Mouse (Mus musculus) kidney, postnatal 0 days (tissue): ENCODE measurements around the gene Ddx31. TPM values are rescaled to one million over a fixed set of nuclear protein-coding genes. Genes with fewer than 3 reads are reported as not detected.

ENCODE experiments used
- ATAC-seq: fragments of 200-750 bp; cut with Nextera tagmentation; replicated peaks from 2 replicates; pipeline ENCODE4 v1.8.0; 2017; ENCODE audit warnings: low read depth, moderate number of reproducible peaks, moderate TSS enrichment, moderate library complexity; ENCODE audit not compliant: low FRiP score
- DNase-seq: peaks from one replicate; pipeline ENCODE4 v3.0.0-alpha.2; 2016; ENCODE audit warnings: low spot score
- H3K27ac ChIP-seq: fragments of 300-500 bp; sonication (generic); 2 replicates; pipeline ENCODE4 v1.5.1; 2014; ENCODE audit warnings: mild to moderate bottlenecking
- H3K27me3 ChIP-seq: fragments of 300-500 bp; sonication (generic); 2 replicates; pipeline ENCODE4 v1.6.1; 2014; ENCODE audit warnings: low read length, mixed read lengths; ENCODE audit not compliant: insufficient read depth
- H3K36me3 ChIP-seq: fragments of 300-500 bp; sonication (generic); 2 replicates; pipeline ENCODE4 v1.6.1; 2014; ENCODE audit warnings: low read length, mixed read lengths; ENCODE audit not compliant: insufficient read depth
- H3K4me1 ChIP-seq: fragments of 300-500 bp; sonication (generic); replicated peaks from 2 replicates; pipeline ENCODE4 v1.6.1; 2014; ENCODE audit warnings: antibody characterized with exemption, low read length, mixed read lengths; ENCODE audit not compliant: insufficient read depth
- H3K4me2 ChIP-seq: fragments of 300-500 bp; sonication (generic); 2 replicates; pipeline ENCODE4 v1.6.1; 2014; ENCODE audit warnings: mild to moderate bottlenecking, low read length, moderate library complexity, mixed read lengths
- H3K4me3 ChIP-seq: fragments of 300-500 bp; sonication (generic); replicated peaks from 2 replicates; pipeline ENCODE4 v1.5.1; 2014; ENCODE audit warnings: low read depth, low read length
- H3K9ac ChIP-seq: fragments of 300-500 bp; sonication (generic); 2 replicates; pipeline ENCODE4 v1.6.1; 2014; ENCODE audit warnings: low read depth, low read length
- H3K9me3 ChIP-seq: fragments of 300-500 bp; sonication (generic); replicated peaks from 2 replicates; pipeline ENCODE4 v1.6.1; 2016; ENCODE audit warnings: low read length, inconsistent platforms, mixed read lengths
- CTCF ChIP-seq: IDR thresholded peaks from 2 replicates; pipeline ENCODE4 v1.5.1; 2016; ENCODE audit warnings: antibody characterized with exemption, low read depth, mild to moderate bottlenecking, moderate library complexity
- WGBS: fragments of 180-500 bp; shearing (Covaris S2); extraction: QIAGEN DNeasy Blood & Tissue Kit; methylation state at CpG from one replicate; pipeline ENCODE4 v1.1.7; 2014; 5-methylcytosine and 5-hydroxymethylcytosine counted together
- polyA plus RNA-seq: library from polyadenylated mRNA; unstranded; fragments of >200 nt; fragmentation: Nextera tagmentation; extraction: Ambion mirVana; gene quantifications from 2 replicates; pipeline ENCODE4 v1.2.1, GENCODE M21; 2015

Ddx31 gene
- 8.7 and 9.7 TPM in 2 replicates for polyA plus RNA-seq

DNA sequence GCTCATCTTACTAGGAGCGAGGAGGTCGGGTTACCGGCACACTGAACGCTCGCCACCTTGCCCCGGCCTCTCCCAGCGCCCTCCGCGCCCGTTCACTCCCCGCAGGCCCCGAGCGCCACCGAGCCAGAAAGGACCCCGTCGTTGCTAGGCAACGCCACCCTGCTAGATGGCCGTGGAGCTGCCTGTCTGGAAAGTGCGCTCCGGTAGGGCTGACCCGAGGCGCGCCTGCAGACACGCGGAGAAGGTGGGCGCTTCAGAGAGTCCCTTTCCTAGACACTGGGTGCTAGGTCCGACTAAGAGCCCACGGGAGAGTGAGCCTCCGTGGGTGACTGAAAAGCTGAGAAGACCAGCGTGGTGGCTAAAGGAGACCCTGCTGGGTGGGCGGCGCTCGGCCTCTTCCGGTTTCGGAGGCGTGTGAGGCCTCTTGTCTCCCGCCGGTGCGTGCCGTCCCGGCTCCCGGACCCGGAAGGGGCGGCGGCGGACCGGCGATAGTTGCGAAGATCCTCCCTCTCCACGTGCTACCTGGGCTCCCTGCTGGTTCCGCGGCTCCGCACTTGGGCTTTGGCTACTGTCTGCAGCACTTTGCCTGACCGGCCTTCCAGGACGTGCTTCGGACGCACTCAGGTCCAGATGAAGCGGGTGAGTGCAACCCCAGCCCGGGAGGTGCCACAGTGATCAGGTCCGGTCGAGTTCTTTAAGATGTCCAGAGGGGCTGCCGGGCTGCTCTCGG lies at the start of gene Ddx31, which contains the start of gene Gtf3c4:
Gene Ddx31 (plus strand): TSS at position 185 of the 730 bp plus-strand sequence.
Gene Gtf3c4 (minus strand): TSS at position 139 of the 730 bp plus-strand sequence.
- H3K4me2 ChIP-seq, result peak within 1 kb of the TSS; percentile 70
- peak within 1 kb of the TSS; percentile 81 for H3K9ac ChIP-seq
- under 1% methylated on average over 63 of the region's 63 CpGs for WGBS
- peak within 1 kb of the TSS; percentile 68 for H3K4me3 ChIP-seq
- H3K27ac ChIP-seq, result peak within 1 kb of the TSS; percentile 90
- no peaks in the 10 kb centered on the region for H3K27me3 ChIP-seq
- H3K36me3 ChIP-seq, result peaks cover 3% of the 10 kb centered on the region; the same call in 1 of the 2 replicates
- ATAC-seq, result peak; percentile 97
- no peak for TF ChIP-seq CTCF
- peak; percentile 96 for DNase-seq
- no peaks in the 10 kb centered on the region for H3K9me3 ChIP-seq
- H3K4me1 ChIP-seq, result peaks cover 15% of the 10 kb centered on the region; the same call in 1 of the 2 replicates

DNA sequence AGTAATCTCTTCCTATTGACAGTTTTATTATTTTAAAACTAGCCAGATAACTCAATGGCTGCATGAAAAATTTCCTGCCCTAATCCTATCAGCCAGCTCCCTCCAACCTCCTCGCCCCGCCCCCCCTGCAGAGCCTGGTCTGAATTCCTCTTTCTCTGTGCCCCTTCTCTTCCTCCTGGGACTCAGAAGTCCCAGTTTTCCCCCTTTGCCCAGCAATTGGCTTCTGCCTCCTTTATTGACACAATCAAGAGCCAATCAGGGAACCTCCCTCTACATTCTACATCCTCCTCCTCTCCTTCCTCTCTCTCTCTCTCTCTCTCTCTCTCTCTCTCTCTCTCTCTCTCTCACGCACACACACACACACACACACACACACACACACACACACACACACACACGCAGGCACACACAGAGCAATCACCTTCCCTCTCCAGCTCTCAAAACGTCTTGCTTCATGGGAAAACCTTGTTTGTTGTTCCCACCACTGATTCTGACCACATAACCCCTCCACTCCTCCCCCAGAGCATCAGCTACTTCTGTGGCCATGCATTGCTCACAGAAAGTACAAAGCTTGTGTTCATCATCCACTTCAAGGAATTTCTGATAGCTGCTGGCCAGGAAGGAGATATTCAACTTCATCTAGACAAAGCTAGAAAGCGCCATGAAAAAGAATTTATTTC lies 47.1 kb upstream of the Ddx31 start:
- 27% methylated on average over 5 of the region's 6 CpGs for WGBS
- H3K4me3 ChIP-seq, result no peak overlapping the region
- no peaks in the 10 kb centered on the region for H3K27me3 ChIP-seq
- no peak for TF ChIP-seq CTCF
- DNase-seq (peak; percentile 92), ATAC-seq (peak; percentile 52; the same call in 1 of the 2 replicates)
- peak overlapping the region; percentile 2; the same call in 1 of the 2 replicates for H3K4me2 ChIP-seq
- H3K4me1 ChIP-seq, result no peaks in the 10 kb centered on the region; the same call in 1 of the 2 replicates
- no peaks in the 10 kb centered on the region for H3K36me3 ChIP-seq
- no peak overlapping the region for H3K27ac ChIP-seq
- no peak overlapping the region for H3K9ac ChIP-seq
- H3K9me3 ChIP-seq, result no peaks in the 10 kb centered on the region

DNA sequence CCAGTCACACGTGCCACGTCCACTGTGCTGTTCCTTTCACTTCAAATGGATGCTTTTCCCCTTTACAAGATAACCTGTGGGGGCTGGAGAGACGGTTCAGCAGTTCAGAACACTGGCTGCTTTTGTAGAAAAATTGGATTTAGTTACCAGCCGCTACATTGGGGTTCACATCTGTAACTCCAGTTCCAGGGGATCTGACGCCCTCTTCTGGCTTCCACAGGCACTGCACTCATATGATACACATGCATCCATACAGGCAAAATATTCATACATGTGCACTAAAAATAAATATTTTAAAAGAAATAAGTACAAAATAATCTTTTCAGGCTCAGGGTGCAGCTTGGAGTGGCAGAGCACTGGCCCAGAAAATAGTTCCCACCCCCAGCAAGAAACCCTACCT lies 45.6 kb upstream of the Ddx31 start:
- Histone ChIP-seq H3K4me2 (no peak overlapping the region), H3K27ac (no peak overlapping the region), H3K9me3 (no peaks in the 10 kb centered on the region), H3K9ac (no peak overlapping the region), H3K4me1 (no peaks in the 10 kb centered on the region; the same call in 1 of the 2 replicates), H3K27me3 (no peaks in the 10 kb centered on the region), H3K4me3 (no peak overlapping the region), H3K36me3 (no peaks in the 10 kb centered on the region)
- TF ChIP-seq CTCF, result peak; percentile 38
- no peak for ATAC-seq
- no peak for DNase-seq
- 72% methylated on average over 5 of the region's 5 CpGs for WGBS

DNA sequence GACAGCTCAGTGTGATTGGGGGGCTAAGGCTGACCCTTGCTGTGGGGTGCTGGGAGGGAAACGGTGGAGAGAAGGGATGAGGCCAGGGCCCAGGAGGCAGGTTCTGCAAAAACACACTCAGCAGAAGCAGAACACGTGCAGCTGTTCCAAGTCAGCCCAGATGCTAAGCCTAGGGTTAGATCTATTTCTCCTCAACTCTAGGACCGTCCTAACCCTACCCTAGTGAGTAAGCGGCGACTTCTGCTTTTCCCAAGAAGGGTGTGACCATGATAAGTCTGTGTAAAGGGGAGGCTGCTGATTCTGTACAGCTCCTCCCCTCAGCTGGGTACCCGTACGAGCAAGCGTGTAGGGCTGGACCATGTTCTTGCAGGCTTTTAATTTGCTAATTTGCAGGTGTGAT lies 43.9 kb upstream of the Ddx31 start:
- no peak overlapping the region for H3K27ac ChIP-seq
- no peaks in the 10 kb centered on the region for H3K36me3 ChIP-seq
- H3K27me3 ChIP-seq, result no peaks in the 10 kb centered on the region
- WGBS, result 70% methylated on average over 8 of the region's 8 CpGs
- no peak for TF ChIP-seq CTCF
- H3K4me1 ChIP-seq, result no peaks in the 10 kb centered on the region; the same call in 1 of the 2 replicates
- ATAC-seq, result no peak
- DNase-seq, result no peak
- no peak overlapping the region for H3K4me2 ChIP-seq
- no peaks in the 10 kb centered on the region for H3K9me3 ChIP-seq
- H3K9ac ChIP-seq, result no peak overlapping the region
- H3K4me3 ChIP-seq, result no peak overlapping the region

DNA sequence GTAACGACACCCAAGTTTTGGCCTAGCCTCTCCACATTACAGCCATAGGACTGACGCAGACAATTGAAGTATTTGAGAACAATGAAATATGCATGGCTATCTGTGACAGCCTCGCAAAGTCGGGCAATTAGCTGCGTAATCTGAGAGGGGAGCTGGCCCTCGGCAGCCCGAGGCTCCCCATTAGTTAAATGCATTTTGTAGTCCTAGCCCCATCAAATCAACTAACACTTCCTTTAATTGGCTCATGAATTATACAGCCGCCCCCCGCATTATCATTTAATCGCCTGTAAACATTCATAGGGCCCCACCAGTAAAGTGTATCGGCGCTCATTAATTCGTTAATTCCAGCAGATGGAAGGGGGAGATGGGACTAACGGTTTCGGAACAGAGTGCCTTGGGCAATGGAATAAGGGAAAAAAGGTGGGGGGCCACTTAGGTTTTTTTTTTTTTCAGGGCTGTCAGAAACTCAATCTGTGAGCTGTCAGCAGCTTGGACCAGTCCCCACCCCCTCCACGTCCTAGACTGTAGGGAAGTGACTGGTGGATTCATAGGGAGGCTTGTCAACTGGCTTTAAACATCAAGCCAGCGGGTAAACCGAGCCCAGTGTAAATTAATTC lies 42.6 kb upstream of the Ddx31 start:
- Histone ChIP-seq H3K27me3 (no peaks in the 10 kb centered on the region), H3K4me3 (no peak overlapping the region), H3K4me2 (no peak overlapping the region), H3K27ac (no peak overlapping the region), H3K9ac (no peak overlapping the region), H3K36me3 (no peaks in the 10 kb centered on the region), H3K4me1 (no peaks in the 10 kb centered on the region; the same call in 1 of the 2 replicates), H3K9me3 (no peaks in the 10 kb centered on the region)
- ATAC-seq, result no peak
- WGBS, result 27% methylated on average over 18 of the region's 18 CpGs
- no peak for DNase-seq
- TF ChIP-seq CTCF, result no peak

DNA sequence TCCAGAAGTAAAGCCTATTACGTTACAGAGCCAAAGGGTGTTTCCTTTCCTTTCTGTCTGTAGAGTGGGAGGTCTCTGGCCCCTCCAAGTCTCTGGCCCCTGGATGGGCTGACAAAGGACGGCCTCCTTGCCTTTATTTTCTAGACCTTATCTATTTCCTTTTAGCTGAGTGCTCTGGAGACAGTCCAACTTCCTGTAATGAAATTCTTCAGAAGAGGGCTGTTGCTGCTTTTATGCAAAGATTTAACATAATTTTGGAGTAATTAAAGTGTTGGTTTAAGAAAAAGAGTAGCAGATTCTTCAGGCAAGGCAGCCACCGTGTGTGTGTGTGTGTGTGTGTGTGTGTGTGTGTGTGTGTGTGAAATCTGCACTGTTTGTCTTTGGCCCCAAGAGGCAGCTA lies 41.8 kb upstream of the Ddx31 start:
- no peak overlapping the region for H3K4me2 ChIP-seq
- H3K27ac ChIP-seq, result no peak overlapping the region
- WGBS, result 15% methylated on average over 3 of the region's 3 CpGs
- H3K4me1 ChIP-seq, result no peaks in the 10 kb centered on the region; the same call in 1 of the 2 replicates
- DNase-seq (peak; percentile 76), ATAC-seq (no peak)
- no peaks in the 10 kb centered on the region for H3K9me3 ChIP-seq
- H3K27me3 ChIP-seq, result no peaks in the 10 kb centered on the region
- no peak for TF ChIP-seq CTCF
- no peak overlapping the region for H3K4me3 ChIP-seq
- H3K9ac ChIP-seq, result no peak overlapping the region
- H3K36me3 ChIP-seq, result no peaks in the 10 kb centered on the region
